Mouse (Mus musculus) left cerebral cortex, postnatal 25 days (tissue): ENCODE measurements around the gene Soat1. TPM values are rescaled to one million over a fixed set of nuclear protein-coding genes. Genes with fewer than 3 reads are reported as not detected.
A peak's percentile ranks its signal among the peaks of the same experiment; 100 is the strongest.

Experiments
- DNase-seq, 2 experiments: peaks; one replicate each; pipeline ENCODE4 v3.0.0; 2022; ENCODE audit warnings: low spot score in 2 of 2, mixed read lengths in 1 of 2
- intact Hi-C: fragments of 180-260 bp; cut with DNase I; formaldehyde crosslinking; loops from one replicate; pipeline ENCODE4 v1.15.1; 2025
- total RNA-seq, 2 experiments: library from RNA; stranded (reverse); gene quantifications; 2 replicates each; pipeline ENCODE4 v1.2.3; 2021

The Soat1 gene
- total RNA-seq, 2 experiments from 2014 or later = 42.1 to 49.8 TPM

- intact Hi-C loops = no loop called here
- no peak for DNase-seq
Measured at GRCm38 (mm10) chr1:156468576-156468975, 5.6 kb downstream of the Soat1 start.

DNA sequence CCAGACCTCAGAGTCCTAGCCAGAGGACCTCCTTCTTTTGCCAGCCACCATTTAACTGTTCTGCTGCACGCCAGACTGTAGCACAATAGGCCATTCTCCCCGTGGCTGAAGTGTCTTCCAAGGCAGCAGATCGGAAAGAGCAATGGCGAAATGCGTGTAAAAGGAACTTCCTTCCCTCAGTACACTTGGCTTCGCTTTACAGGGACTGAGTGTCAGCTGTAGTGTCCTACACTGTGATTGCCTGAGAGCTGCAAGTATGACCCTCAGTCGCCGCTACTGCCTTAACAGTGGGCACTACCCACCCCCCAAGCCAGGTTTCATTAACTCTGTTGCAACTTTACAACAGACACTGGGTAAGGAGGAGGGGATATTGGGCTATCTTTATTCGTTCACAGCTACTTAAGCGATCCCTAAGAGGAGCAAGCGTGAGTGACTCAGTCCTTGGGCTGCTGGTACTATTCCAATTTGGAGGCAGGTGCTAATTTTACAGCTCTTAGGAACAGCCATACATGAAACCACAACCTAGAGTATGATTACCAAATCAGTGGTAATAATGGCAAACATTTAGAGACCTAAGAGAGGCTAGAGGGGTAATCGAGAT is 6.4 kb downstream of the Soat1 start:
- DNase-seq = peak in 1 of 2 experiments; percentile 59
- intact Hi-C loops = no loop called here

DNA sequence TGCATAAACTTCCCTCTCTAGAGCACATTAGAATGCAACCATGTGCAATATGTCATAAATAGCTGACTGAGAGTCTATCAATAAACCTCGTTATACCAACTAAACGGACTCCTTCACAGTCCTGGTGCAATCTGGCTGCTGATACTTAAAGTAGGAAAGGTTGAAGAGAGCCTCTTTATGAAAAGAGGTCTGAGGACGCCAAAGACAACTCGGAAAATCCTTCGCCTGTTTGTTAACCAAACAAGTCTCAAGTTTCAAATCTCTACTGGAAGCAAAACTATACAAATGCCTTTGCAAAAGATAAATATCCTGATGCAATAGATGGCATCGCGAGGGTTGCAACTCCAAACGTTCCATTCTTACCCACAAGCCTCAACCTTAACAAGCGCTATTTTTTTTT is 9.2 kb downstream of the Soat1 start:
- intact Hi-C loops = no loop called here
- no peak for DNase-seq

GRCm38 (mm10) chr1:156463981-156464853 is 9.9 kb downstream of the Soat1 start:
- intact Hi-C loops = no loop called here

DNA sequence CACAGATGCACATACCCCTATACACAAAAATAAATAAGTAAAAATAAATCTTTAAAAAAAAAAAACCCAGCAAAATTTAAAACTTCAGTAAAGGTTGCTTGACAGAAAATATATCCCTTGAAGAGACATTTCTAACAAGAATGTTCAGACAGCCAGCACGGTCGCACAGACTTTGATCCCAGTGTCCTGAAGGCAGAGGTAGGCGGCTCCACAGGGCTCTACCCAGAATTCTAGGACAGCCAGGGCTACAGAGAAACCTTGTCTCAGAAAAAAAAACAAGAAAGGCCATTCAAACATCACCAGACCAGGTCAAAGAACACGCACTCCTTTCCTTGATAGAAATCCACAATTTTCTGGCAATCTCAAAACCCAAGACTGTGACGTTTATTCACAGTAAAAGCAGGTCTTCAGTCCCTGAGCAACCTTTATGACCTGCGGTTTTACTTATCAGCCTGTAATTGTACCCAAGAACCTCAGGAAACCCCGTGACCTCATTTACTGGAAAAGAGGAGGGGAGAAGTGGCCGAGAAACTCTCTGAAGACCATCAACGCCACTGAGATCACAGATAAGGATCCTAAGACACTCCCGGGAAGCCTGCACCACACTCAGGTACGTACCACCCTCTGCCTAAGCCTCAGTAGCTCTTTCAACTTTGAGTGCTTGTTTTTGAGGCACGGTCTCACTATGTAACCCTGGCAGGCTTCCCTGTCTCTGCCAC is 11.7 kb downstream of the Soat1 start:
- no peak for DNase-seq
- intact Hi-C loops = no loop called here

More at GRCm38 (mm10) chr1:156463981-156464853, 9.9 kb downstream of the Soat1 start:
- no peak for DNase-seq

- intact Hi-C loops = no loop called here
Measured at GRCm38 (mm10) chr1:156461036-156461435, 13.1 kb downstream of the Soat1 start.

DNA sequence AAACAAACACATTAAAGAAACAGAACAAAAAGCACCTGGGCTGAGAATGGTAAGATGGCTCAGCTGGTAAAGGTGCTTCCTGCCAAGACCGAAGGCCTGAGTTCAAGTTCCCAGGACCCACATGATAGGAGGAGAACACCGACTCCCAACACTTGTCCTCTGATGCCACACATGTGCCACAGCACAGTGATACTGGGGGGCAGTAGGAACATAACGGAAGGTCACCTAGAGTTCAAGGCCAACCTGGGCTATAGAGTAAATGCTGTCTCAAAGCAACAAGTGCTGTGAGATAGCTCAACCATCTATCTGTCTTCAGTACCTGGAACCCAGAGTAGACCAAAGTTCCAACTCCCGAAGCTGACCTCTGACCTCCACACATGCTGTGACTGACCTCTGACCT is 13.9 kb downstream of the Soat1 start:
- DNase-seq = no peak
- intact Hi-C loops = no loop called here

More at GRCm38 (mm10) chr1:156461036-156461435, 13.1 kb downstream of the Soat1 start:
- no peak for DNase-seq

- DNase-seq = no peak
- intact Hi-C loops = no loop called here
Measured at GRCm38 (mm10) chr1:156459690-156460089, 14.4 kb downstream of the Soat1 start.

GRCm38 (mm10) chr1:156458391-156459060 is 15.6 kb downstream of the Soat1 start:
- intact Hi-C loops = no loop called here
- DNase-seq = no peak

- intact Hi-C loops = no loop called here
- DNase-seq = peak in 1 of 2 experiments; percentile 61
Measured at GRCm38 (mm10) chr1:156455005-156455758, 18.9 kb downstream of the Soat1 start.

DNA sequence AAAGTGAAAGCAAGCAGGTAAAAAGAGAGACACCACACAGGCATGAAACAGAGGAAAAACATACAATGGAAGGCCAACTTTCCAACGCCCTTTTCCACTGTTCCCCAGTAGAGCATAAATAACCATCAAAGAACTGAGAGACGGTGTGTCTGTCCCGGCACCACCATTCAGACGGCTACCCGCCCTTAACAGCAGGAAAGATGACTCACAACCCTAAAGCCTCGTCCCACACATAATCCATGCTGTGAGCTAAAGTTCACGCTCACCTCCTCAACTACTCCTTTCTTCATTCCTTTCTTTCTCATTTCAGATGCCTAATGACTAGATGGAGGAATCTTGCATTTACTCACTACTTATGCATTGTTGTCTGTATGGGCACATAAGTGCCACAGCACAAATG is 19.7 kb downstream of the Soat1 start:
- peak in 1 of 2 experiments; percentile 33 for DNase-seq
- intact Hi-C loops = no loop called here

- intact Hi-C loops = no loop called here
- no peak for DNase-seq
Measured at GRCm38 (mm10) chr1:156453876-156454275, 20.3 kb downstream of the Soat1 start.

- no peak for DNase-seq
Measured at GRCm38 (mm10) chr1:156450478-156450877, 23.7 kb downstream of the Soat1 start.

DNA sequence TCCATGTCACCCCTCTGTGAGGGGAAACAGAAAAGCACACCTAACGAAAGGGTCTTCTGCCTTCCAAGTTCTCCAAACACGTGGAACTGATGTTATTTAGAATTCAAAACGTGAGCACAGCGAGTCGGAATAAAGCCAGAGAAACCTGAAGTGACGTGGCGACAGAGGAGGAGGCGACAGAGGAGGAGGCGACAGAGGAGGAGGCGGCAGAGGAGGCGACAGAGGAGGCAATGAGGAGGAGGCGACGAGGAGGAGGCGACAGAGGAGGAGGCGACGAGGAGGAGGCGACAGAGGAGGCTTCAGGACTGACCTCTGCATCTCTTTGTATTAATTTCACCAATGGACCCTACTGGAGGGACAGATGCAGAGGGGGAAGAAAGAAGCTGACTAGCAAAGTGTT is 24.4 kb downstream of the Soat1 start:
- intact Hi-C loops = no loop called here
- no peak for DNase-seq

More at GRCm38 (mm10) chr1:156450478-156450877, 23.7 kb downstream of the Soat1 start:
- intact Hi-C loops = no loop called here

GRCm38 (mm10) chr1:156449089-156449488 is 25.0 kb downstream of the Soat1 start:
- intact Hi-C loops = no loop called here
- DNase-seq = no peak

- DNase-seq = peak in 1 of 2 experiments; percentile 35
- intact Hi-C loops = no loop called here
Measured at GRCm38 (mm10) chr1:156445049-156445448, 29.1 kb downstream of the Soat1 start.

DNA sequence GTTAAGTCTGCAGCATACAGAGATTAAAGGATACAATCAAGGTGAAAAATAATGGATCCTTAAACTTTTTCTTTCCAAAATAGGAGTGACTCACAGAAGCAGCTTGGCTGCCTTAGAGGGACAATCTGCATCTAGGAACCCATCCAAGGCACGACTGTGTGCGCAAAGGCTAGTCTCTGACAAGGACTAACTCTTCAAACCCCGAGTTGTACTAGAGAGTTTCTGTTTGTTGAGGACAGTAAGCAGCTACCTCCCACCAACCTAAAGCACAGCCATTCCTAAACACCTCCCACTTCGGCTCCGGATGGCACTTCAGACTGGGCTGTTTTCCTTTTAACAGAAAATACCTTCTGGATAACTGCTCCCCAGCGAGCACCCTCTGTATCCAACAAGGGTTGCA is 31.4 kb downstream of the Soat1 start:
- intact Hi-C loops = no loop called here
- DNase-seq = peak in 1 of 2 experiments; percentile 75

- DNase-seq = no peak
- intact Hi-C loops = no loop called here
Measured at GRCm38 (mm10) chr1:156442266-156442665, 31.9 kb downstream of the Soat1 start.

- intact Hi-C loops = no loop called here
- no peak for DNase-seq
Measured at GRCm38 (mm10) chr1:156437726-156438125, 36.4 kb downstream of the Soat1 start.
